Mouse (Mus musculus) T-cell, adult 2 months (primary cell): Measurements from ENCODE around the gene Ablim1.

ENCODE experiments used
- DNase-seq: peaks from one replicate; pipeline ENCODE4 v3.0.0; 2022; ENCODE audit warnings: low spot score

Gene Ablim1

GRCm38 (mm10) chr19:57343860-57344259, 29.1 kb upstream of the Ablim1 start:
- peak; percentile 59 for DNase-seq

GRCm38 (mm10) chr19:57340900-57341742, 26.4 kb upstream of the Ablim1 start:
- DNase-seq = no peak

- no peak for DNase-seq
Observed at GRCm38 (mm10) chr19:57339281-57339864, 24.7 kb upstream of the Ablim1 start.

GRCm38 (mm10) chr19:57335135-57335534, 20.4 kb upstream of the Ablim1 start:
- DNase-seq = no peak

DNA sequence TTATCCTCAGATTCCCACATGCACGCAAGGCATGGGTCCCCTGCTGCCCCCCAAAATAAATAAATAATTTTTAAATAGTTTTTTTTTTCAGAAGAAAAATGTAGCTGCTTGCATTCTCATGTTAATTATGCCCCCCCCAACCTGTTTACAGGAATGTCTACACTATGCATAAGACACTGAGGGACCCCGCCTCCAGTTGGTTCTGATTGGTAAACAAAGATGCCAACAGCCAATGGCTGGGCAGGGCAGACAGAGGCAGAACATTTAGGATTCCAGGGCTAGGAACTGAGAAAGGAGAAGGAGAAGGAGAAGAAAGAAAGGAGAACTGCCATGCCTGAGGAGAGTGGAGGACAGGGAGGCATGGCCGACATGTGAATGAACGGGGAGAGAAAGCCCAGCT, 18.6 kb upstream of the Ablim1 start:
- DNase-seq = no peak

DNA sequence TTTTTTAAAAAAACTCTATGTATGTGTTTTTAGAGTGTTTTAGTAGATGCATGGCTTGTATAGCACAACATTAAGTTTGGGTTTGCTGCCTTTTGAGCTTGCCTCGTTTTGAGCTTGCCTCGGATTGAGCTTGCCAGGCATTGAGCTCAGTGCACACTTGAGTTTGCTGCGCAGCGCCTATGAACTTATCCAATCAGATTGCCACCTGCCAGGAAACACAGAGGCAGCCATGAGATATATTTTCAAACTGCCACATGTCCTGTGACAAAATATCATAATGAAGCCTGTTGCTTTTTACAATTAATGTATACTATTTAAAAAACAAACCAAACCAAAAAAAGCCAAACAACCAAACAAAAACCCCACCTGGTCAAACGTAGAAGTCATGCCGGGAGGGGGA, 16.5 kb upstream of the Ablim1 start:
- no peak for DNase-seq

DNA sequence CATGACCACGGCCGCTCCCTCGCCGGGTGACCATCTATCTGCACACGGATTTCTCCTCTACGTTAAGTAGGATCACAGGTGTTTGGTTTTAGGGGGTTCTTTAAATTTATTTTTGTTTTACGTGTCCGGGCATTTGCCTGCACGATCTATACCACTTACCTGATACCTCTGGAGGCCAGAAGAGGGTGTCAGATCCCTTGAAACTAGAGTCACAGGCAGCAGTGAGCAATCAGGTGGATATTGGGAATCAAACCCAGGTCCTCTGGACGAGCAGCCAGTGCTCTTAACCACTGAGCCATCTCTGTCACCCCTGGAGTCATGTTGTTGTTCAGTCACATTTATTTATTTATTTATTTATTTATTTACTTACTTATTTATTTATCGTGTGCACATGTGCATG, 15.6 kb upstream of the Ablim1 start:
- no peak for DNase-seq

DNA sequence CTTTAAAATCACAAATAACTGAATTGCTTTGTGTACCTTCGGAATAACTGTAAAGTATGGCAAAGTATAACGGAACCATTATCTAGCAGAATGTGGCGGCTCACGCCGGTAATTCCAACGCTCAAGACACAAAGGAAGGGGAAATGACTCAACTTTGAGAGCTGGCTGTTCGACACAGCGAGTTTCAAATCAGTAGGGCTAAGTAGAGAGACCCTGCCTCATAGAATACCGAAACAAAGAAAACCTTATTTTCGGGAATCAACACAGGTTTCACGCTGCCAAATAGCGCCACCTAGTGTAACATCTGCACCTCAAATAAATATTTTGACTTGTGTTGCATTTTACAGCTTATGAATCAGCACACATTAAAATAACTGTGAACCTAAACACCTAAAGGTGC, 14.1 kb upstream of the Ablim1 start:
- DNase-seq = peak; percentile 42

GRCm38 (mm10) chr19:57328269-57328668, 13.6 kb upstream of the Ablim1 start:
- DNase-seq = no peak

DNA sequence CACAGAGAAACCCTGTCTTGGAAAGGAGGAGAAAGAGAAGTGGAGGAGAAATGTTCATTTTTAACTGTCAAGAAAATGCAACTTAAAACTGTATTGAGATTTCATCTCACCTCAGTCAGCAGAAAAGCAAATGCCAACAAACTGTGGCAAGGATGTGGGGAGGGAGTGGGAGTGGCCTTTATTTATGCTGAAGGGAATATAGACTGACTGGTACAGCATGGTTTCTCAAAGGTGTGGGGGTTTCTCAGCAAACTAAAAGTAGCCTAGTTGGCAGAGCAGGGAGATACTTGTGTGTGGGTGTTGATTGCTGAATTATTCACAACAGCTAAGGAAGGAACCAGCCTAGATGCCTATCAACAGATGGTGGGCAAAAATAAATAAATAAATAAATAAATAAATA, 13.0 kb upstream of the Ablim1 start:
- no peak for DNase-seq

DNA sequence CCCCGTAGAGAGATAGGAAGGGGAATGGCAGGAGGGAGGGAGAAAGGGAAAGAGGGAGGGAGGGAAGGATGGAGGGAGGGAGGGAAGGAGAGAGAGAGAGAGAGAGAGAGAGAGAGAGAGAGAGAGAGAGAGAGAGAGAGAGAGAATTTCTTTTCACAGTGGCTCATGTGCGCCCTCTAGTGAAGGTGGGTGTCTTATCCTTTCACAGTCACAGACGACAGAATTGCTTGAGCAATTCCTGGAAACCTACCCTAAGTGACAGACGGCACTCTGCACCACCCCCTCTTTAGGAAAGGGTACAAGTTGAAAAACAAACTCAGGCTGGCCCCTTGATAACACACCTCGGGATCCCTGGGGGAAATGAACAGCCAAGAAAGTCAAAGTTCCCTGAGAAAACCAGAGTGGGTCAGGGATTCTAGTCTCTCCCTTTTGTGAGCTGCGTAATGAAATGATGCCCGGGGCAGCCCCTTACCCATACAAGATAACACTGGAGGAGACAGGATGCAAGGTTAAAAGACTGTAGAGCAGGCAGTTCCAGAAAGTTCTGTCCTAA, 11.1 kb upstream of the Ablim1 start:
- peak; percentile 51 for DNase-seq

- no peak for DNase-seq
Observed at GRCm38 (mm10) chr19:57323087-57323486, 8.4 kb upstream of the Ablim1 start.

GRCm38 (mm10) chr19:57322491-57322890, 7.8 kb upstream of the Ablim1 start:
- DNase-seq = no peak

- no peak for DNase-seq
Observed at GRCm38 (mm10) chr19:57321839-57322238, 7.1 kb upstream of the Ablim1 start.

DNA sequence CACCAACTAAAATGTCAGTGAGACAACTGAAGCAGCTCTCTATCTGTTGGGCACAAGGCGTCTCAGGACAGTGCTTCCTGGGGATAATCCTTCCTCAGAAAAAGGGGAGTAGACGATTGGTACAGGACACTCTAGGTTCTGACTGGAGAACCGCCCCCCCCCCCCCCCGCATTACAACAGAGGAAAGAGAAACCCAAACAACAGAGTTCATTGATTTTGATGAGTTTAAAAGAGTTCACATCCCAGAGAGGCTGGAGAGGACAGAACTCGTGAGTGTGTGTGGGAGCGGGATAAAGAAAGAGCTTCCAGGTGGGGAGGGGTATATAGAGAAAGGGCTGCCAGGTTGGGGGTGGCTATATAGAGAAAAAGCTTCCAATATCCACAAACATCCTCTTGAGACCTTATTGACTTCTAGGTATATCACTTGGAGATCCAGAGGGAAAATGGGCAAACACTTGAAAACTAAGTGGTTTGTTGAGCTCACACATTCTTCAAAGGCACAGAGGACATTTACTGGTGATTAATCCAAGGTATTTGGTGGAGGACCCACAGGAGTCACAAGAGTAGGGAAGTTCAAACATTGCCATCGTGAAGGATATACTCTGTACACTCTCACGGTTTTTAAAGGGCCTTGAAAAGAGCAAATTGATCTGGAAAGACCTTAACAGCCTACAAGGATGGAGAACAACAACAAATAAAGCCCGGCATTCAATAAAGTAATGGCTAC, 6.1 kb upstream of the Ablim1 start:
- no peak for DNase-seq

- DNase-seq = no peak
Observed at GRCm38 (mm10) chr19:57316597-57316996, 1.9 kb upstream of the Ablim1 start.

DNA sequence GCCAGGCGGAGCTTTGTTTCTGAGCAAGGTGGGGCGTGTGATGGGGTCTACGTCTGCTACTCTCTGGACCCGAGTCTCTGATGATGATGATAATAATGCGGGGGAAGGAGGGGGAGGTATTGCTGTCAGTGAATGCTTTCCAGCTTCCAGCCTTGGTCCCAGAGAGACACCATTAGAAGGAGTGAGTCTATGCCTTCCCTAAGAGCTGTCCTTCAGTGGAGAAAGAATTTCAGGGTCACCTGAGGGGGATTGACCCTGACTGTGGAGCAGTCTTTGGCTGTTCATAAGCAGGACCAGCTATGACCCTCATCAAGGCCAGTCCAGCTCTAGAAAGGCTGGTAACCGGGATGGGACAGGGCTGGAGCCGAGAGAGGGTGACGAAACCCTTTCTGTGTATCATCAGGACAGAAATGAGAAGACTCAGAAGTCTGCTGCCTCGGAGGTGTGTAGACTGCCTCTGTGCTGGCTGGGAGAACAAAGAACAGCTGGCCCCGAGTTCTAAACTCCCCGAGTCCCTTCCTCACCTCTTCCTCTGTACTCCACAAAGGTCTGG, 370 bp upstream of the Ablim1 start:
- DNase-seq = no peak

DNA sequence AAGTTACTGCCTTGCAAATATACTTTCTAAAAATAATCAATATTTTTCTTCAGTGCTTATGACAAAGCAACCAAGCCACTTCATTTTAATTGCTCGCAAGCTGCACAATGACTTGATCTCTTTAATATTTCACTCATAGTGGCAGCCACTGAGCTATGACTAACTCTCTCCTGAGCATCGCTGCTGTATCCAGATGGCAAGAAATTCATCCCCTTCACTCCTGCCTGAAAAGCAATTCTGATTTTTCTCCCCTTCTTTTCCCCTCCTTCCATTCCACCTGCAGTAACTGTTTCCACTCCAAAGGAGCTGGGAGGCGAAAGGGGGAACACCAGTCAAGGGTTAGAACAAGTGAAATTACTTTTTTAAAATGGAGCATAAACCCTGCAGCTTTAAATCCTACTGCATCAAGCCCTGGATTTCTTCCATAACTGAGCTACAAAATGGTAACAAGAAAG, 801 bp downstream of the Ablim1 start:
- no peak for DNase-seq

DNA sequence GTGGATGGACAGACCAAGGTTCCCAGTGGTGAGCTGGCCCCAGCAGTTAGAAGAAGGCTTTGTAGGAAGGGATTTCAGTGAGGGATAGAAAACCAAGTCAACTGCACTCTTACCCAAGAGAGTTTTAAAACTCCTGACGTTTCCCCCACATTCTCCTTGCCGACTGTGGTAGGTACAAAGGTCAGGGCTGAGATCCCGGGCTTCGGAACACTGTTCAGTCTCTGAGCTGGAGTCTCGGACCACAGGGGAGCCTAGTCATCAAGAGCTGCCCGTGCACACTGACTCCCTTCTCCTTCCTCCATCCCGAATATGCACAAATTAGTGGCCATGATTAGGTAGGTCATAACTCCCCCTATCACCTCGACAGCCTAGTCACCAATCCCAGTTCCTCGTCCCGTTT, 1.5 kb downstream of the Ablim1 start:
- DNase-seq = no peak

GRCm38 (mm10) chr19:57309980-57310379, 4.7 kb downstream of the Ablim1 start:
- no peak for DNase-seq

GRCm38 (mm10) chr19:57306601-57307000, 8.1 kb downstream of the Ablim1 start:
- DNase-seq = no peak

DNA sequence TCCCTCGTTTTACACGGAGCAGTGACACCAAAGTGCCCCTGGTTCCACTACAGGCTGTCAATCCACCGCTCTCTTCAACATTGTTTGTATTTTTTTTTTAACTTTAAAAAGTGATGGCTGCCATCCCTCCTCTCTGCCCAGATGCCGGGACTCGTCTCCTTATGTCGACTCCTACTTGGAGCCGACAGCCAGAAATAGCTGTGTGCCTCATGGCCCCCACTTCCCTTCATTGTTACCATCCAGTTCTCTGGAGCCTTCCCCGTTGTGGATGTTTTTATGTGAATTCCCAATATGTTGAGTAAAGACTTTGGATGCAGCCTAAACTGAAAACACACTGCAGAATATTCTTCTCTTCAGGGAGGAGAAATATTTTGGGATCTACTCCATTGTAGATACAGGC, 8.7 kb downstream of the Ablim1 start:
- no peak for DNase-seq
